Mouse (Mus musculus): Measurements from ENCODE around the gene Syn3.

Syn3 gene

GRCm38 (mm10) chr10:86338121-86338715, 160.5 kb downstream of the Syn3 start:
- no peak for DNase-seq (ENCODE audit: low read depth)

GRCm38 (mm10) chr10:86337239-86337638, 161.5 kb downstream of the Syn3 start:
- no peak for DNase-seq (ENCODE audit: low read depth)

GRCm38 (mm10) chr10:86336506-86336905, 162.2 kb downstream of the Syn3 start:
- DNase-seq (ENCODE audit: low read depth), result no peak

- DNase-seq (ENCODE audit: low read depth), result no peak
Measured at GRCm38 (mm10) chr10:86334581-86334980, 164.1 kb downstream of the Syn3 start.

GRCm38 (mm10) chr10:86332942-86333341, 165.8 kb downstream of the Syn3 start:
- no peak for DNase-seq (ENCODE audit: low read depth)

- DNase-seq (ENCODE audit: low read depth), result no peak
Measured at GRCm38 (mm10) chr10:86331681-86332281, 166.9 kb downstream of the Syn3 start.

GRCm38 (mm10) chr10:86330993-86331680, 167.6 kb downstream of the Syn3 start:
- no peak for DNase-seq (ENCODE audit: low read depth)

- DNase-seq (ENCODE audit: low read depth), result no peak
Measured at GRCm38 (mm10) chr10:86329241-86329882, 169.3 kb downstream of the Syn3 start.

GRCm38 (mm10) chr10:86328691-86329090, 170.0 kb downstream of the Syn3 start:
- DNase-seq (ENCODE audit: low read depth), result no peak

GRCm38 (mm10) chr10:86328143-86328542, 170.6 kb downstream of the Syn3 start:
- no peak for DNase-seq (ENCODE audit: low read depth)

- no peak for DNase-seq (ENCODE audit: low read depth)
Measured at GRCm38 (mm10) chr10:86325272-86325671, 173.4 kb downstream of the Syn3 start.

- DNase-seq (ENCODE audit: low read depth), result no peak
Measured at GRCm38 (mm10) chr10:86323275-86323994, 175.3 kb downstream of the Syn3 start.

- DNase-seq (ENCODE audit: low read depth), result no peak
Measured at GRCm38 (mm10) chr10:86322006-86322405, 176.7 kb downstream of the Syn3 start.

- no peak for DNase-seq (ENCODE audit: low read depth)
Measured at GRCm38 (mm10) chr10:86321194-86321593, 177.5 kb downstream of the Syn3 start.

- DNase-seq (ENCODE audit: low read depth), result no peak
Measured at GRCm38 (mm10) chr10:86320204-86320603, 178.5 kb downstream of the Syn3 start.

GRCm38 (mm10) chr10:86319526-86319925, 179.2 kb downstream of the Syn3 start:
- DNase-seq (ENCODE audit: low read depth), result no peak

- DNase-seq (ENCODE audit: low read depth), result no peak
Measured at GRCm38 (mm10) chr10:86318552-86319140, 180.1 kb downstream of the Syn3 start.

GRCm38 (mm10) chr10:86317633-86318032, 181.1 kb downstream of the Syn3 start:
- DNase-seq (ENCODE audit: low read depth), result no peak

GRCm38 (mm10) chr10:86315513-86315912, 183.2 kb downstream of the Syn3 start:
- DNase-seq (ENCODE audit: low read depth), result no peak

- DNase-seq (ENCODE audit: low read depth), result no peak
Measured at GRCm38 (mm10) chr10:86313448-86313847, 185.2 kb downstream of the Syn3 start.

GRCm38 (mm10) chr10:86312976-86313375, 185.7 kb downstream of the Syn3 start:
- no peak for DNase-seq (ENCODE audit: low read depth)

GRCm38 (mm10) chr10:86310527-86310926, 188.2 kb downstream of the Syn3 start:
- no peak for DNase-seq (ENCODE audit: low read depth)

All from naive thymus-derived CD4-positive, alpha-beta T cell, adult 2 months (primary cell).